Mouse (Mus musculus): ENCODE results near the gene Dglucy.

The Dglucy gene

DNA sequence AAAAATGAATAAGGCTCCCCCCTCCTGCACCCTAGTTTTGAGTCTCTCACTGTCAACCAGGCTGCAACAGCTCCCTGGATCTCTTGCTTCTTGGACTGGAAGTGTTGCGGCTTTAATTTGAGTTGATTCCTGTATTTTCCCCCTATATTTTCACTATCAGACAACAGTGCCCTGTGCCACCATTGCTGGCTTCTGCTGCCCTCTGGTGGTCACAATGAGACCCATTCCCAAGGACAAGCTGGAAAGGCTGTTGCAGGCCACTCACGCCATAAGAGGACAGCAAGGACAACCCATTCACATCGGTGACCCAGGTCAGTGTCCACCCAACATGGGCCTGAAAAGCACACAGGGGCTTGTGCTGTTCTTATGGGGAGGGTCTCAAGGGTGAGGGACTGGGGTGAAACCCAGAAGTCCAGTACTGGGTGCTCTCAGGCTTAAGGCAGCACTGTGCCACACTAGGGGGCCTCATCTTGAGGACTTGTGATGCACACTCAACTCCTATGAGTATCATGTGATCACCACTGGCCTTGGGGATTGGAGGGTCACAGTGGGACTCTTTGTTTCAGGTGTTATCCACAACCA is 62.4 kb downstream of the Dglucy start:
- peak; percentile 62 to 80 for DNase-seq (ENCODE audit: low spot score in 2 of 2)

DNA sequence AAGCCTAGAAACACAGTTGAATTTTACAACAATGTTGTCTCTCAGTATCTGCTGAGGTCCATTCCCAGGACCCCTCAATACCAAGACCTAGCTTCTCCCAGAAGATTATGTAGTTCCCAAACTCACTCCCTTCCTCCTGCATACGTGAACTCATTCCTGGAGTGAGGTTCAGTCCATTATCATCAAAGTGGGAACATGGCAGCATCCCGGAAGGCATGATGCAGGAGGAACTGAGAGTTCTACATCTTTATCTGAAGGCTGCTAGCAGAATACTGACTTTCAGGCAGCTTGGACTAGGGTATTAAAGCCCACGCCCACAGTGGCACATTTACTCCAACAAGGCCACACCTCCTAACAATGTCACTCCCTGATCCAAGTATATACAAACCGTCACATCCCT is 64.3 kb downstream of the Dglucy start:
- no peak for DNase-seq (ENCODE audit: low spot score in 2 of 2)

DNA sequence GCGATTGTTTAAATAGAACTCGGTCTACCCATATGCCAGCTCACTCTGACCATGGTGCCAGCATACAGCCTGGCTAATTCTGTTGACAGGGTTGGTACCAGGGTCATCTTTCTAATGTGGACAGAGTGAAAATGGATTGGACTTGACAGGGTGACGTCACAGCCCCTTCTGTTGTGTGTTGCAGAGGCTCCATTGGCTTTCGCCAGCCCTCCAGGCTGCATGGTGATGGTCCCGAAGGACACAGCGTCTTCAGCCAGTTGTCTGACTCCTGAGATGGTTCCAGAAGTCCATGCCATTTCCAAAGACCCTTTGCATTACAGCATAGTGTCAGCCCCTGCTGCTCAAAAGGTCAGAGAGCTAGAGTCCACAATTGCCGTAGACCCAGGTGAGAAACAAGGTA is 65.7 kb downstream of the Dglucy start:
- DNase-seq (ENCODE audit: low spot score in 2 of 2) = no peak

DNA sequence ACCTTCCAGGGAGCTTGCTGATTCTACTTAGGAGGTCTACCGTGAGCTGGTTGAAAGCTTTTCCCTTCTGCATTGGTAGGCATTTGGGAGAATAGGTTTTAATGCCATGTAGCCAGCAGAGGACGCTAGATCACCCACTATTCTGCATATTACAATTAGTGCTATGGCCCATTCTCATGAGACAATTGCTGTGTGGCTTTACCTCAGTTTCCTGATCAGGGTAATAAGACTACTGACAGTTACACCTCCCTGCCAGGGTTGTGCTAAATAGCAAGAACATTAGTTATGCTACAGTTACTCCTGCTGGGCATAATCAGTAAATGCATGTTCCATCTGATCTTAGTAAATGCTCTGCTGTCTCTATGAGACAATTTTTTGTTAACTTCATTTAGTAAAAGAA is 67.0 kb downstream of the Dglucy start:
- DNase-seq (ENCODE audit: low spot score in 2 of 2) = no peak

DNA sequence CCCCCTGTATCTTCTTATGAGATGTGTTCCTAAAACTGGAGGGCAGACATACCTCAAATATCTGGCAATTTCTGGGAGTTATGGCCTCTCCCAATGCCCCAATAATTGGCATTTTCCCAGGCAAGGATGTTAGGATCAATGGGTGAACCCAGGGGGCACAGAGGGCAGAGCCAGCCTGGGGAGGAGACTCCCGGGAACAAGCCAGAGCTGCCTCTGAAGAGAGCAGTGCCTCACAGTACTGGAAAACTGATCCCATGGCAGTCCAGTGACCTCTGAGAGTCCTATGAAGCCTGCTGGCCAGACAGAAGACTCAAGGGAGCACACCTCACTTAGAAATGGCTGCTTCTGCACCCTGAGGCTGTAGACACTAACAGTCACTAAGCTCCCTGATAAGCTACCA is 67.7 kb downstream of the Dglucy start:
- DNase-seq (ENCODE audit: low spot score in 2 of 2) = no peak

DNA sequence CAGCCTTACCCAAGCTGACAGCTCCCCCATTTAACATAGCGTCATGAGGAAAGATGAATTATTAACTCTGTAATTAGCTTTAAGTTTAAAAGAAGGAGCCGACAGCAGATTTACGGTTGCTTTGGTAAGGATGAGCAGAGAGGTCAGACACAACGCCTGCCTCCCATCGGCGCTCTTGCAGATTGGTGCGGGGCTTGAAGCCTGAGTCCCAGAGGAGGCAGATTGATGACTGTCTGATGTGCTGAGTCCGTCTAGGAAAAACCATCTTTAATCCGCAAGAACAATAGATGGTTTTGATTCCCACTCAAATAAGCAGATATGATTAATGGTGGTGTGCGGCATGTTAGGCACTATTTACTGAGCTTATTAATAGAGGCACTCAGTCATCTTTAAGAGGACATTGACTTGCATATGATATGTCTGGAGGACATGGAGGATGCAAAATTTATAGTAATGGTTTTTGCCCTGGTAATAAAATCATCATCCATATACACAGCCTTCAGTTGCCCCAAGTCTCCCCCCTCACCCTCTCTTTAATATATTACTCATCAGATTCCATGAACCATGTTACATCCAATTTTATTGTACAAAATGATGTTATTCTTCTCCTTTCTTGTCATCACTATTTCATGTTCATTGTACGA is 68.7 kb downstream of the Dglucy start:
- no peak for DNase-seq (ENCODE audit: low spot score in 2 of 2)

DNA sequence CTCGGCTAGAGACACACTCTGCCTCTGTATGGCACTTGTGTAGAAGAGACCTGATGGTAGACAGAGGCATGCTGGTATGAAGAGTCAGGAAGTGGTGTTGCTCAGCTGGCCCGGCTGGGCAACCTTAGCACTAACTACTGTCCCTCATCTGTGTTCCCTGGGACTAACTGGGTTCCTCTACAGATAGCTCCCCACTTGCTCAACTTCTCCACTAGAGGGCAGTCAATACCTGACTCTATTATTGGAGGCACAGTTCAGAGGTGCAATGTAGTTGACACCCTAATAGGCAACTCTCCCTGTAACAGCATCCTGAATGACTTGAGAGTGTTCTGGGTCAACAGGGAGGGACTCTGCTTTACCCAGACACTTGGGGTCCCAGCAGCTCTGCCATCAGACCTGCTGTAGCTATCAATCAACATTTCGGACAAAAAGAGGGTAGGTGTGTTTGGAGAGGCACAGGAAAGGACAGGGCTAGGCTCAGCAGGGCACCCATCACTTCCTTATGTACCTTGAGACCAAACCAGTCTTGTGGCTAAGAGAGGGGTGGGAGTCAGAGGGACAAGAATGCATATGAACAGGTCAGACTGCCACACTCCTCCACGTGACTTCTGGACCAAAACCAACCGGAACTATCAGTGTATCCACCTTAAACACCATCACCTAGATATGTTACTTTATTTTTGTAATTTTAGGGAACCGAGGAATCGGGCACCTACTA is 70.7 kb downstream of the Dglucy start:
- peak in 1 of 2 experiments; percentile 43 for DNase-seq (ENCODE audit: low spot score in 2 of 2)

DNA sequence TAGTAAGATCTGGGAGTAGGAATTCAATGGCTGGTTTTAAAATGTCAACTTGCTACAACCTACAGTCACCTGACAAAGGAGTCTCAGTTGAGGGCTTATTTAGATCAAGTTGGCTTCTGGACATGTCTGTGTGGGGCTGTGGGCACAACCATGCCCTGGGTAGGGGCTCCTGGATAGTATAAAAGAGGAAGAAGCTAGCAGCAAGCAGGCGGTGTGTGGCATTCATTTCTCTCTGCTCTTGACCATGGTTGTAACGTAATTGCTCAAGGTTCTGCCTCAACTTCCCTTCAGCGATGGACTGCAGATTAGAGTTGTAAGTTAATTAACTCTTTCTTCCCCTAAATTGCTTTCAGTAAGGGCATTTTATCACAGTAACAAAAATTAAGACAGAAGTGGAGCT is 73.5 kb downstream of the Dglucy start:
- DNase-seq (ENCODE audit: low spot score in 2 of 2) = no peak

DNA sequence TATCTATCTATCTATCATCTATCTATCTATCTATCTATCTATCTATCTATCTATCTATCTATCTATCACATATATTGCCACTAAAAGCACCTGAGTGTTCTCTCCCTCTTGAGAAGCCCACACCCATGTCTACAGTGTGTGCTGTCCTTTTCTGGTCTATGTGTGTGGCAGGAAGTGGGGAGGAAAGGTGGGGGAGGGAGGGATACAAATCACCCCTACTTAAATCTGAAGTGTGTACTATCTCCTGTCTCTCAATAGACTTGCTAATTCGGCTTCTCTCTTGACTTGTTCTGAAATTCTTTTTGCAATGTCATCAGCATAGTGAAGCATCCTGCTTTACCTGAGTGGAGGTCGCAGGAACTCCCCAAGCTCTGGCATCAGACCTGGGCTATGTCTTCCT is 77.5 kb downstream of the Dglucy start:
- no peak for DNase-seq (ENCODE audit: low spot score in 2 of 2)

DNA sequence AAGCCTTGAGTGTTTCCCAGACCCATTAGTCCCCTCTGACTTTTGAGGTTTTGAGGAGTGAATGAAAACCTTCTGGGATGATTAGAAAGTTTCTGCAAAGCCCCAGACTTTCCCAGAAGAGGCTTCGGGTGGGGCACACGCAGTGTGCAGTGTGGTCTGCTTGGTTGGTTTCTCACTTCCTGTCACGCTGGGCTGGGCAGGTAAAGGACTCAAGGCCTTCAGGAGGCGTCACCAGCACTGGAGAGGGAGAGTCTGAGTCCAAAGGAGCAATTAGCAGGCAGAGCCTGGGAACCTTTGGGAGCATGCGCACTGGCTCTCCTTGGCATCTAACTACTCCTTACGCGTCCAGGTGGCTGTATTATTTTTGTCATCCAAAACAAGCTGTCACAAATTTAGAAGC is 78.9 kb downstream of the Dglucy start:
- DNase-seq (ENCODE audit: low spot score in 2 of 2) = no peak

DNA sequence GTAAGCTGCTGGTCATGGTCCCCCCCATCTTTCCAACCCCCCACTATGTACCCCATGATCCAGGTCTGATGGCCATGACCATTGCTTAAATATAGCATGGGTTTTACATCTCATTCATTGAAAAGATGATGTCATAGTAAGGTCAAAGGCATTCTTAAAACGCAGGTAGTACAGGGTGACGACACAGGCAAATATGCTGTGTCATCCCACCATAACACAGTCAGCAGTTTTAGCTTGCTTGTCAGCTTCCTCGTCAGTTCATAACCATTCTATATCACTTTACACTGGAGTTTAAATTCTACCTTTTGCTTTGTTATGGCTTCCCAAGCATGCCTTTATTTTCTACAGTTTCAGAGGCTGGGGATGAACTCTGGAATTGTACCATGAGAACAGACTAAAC is 83.4 kb downstream of the Dglucy start:
- DNase-seq (ENCODE audit: low spot score in 2 of 2) = no peak

DNA sequence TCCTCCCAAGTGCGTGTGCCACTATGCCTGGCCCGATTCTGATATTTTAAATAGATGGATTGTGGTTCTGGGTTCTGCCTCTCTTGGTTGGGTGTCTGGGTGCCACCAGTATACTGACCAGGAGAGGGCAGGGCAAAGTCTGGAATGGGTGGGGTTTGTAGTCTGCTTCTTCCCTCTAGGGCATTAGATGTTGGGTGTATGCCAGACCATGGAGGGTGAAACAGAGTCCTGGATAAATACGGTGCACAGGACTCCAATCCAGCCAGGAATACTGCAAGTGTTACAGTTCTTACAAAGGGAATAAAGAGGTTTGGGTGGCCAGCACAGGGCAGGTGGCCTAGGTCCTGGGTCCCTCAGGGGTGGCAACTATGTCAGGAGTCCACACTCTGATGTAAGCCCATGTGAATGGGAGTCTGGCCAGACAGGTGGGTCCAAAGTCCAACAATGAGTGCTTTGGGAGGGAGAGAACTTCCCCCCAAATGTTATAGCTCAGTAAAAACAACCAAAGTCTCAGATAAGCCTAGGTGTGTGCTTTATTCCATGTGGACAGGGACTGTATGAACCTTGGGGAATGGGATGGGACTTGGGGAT is 84.1 kb downstream of the Dglucy start:
- DNase-seq (ENCODE audit: low spot score in 2 of 2) = no peak

DNA sequence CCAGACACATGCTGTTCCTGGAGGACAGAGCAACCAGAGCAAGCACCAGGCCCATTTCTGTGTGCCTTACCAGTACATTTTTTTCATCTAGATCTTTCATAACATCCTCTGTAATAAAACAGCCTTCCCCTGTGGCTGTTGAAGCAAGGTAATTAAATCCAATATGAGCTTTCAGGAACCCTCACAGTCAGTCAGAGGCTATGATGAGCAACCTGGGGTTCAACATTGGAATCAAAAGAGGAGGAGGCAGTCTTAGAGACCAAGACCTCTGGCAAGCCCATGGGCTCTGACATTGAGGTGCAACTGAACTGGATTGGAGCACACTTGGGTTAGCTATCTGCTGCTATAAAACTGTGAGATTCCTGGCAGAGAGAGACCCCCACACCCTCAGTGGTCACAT is 86.2 kb downstream of the Dglucy start:
- DNase-seq (ENCODE audit: low spot score in 2 of 2) = no peak

DNA sequence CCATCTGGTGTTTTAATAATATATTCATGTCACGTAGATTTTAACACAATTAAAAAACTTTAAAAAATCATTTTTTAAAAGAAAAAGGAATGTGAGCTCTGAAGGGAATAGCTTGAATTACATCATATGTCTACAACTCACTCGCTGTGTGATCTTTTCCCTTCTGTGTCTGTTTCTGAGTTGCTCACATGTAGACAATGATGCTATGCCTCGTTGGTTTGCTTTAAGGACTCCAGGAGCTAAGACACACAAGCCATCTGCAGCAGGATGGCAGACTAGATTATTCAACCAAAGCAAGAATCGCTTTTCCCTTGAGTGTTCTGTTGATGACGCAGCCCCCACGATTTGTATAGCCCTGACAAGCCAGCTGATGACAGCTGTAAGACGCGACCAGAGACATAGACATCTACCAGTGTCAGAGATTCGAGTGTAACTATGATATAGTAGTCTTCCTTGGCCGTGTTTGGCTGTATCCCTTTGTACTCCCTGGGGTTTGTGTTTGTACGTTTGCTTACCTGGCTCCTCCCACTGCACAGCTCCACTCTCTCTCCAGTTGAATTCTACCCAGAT is 86.7 kb downstream of the Dglucy start:
- no peak for DNase-seq (ENCODE audit: low spot score in 2 of 2)

DNA sequence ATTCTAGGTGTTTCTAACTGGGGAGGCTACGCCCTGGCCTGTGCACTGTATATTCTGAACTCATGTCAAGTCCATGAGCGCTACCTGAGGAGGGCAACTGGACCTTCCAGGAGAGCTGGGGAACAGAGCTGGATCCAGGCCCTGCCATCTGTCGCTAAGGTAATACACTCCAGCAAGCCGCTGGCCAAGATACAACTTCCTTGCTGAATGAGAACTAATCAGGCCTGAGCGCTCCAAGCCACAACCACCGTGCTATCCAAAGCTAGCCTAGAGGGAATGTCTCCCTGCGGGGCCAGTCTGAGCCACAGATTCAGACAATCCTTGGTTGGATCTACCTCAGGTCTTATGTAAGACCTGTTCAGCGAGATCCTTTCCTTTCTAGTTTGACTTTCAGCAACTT is 88.2 kb downstream of the Dglucy start:
- no peak for DNase-seq (ENCODE audit: low spot score in 2 of 2)

DNA sequence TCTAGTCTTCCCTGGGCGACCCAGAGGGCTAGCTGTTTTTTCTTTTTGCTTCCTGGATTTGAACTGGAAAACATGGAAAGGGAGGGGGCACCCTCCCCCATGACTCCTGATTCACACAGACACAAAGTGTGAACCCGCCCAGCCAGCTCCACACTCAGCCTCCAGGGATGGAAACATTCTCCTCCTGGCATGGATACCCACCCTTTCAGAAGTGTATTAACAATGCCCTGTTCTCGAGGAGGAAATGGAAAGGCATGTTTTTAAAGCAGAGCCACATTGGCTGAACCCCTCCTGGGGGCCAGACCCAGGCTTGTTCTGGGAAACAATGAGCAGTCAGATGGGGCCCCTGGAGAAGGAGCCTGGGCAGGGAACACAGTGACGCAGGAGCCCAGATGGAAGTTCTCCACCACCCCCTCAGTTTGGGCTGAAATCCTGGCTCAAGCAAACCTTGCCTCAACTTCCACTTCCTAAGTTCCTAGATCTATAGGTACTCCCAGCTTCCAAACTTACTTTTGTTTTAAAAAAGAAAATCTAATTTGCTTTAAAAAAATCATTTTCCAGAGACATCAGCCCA is 89.3 kb downstream of the Dglucy start:
- no peak for DNase-seq (ENCODE audit: low spot score in 2 of 2)

DNA sequence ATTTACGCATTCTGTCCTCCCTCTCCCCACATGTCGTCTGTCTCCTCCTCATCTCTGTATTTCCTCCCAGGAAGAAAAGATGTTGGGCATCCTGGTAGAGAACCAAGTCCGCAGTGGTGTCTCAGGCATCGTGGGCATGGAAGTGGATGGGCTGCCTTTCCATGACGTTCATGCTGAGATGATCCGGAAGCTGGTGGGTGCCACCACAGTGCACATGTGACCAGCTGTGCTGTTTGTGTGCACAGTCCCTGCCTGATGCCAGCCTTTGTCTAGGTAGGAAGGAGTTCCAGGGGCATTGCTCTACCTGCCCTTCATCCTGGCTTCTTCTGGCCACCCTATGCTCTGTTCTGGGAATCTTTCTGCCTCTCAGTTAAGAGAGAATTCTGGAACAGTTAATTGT is 92.4 kb downstream of the Dglucy start:
- DNase-seq (ENCODE audit: low spot score in 2 of 2) = no peak

DNA sequence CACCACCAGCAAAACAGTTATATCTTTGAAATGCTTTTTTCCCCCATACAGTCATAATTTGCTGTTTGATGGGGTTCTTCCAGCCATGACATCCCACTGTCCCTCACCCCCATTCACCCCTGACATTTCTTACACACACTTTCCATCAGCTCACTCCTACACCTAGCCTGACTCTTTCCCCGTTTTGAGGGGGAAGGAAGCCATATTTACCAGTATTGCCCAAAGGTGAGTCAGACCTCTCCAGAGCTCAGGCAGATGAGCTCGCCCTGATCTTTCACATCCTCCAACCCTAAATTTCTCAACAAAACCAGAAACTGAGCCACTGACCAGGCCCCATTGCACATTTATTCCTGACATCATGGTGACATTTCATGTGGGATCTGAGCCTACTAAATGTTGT is 93.0 kb downstream of the Dglucy start:
- DNase-seq (ENCODE audit: low spot score in 2 of 2) = no peak

DNA sequence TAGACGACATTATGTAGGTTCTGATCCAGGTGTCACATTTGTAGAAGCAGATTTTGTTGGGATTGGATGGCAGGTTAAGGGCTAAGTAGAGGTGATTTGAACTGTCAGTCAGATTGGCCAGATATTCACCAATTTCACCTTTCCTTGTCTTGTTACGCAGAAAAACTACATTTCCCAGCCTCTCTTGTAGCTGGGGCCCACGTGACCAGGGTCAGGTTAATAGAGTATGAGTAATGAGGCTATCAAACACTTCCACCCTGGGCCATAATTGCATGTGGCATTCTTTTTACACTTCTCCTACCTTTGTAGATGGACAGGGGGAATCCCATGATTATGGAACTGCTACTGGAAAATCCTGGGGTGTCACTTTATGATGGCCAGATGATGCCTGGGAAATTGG is 94.8 kb downstream of the Dglucy start:
- DNase-seq (ENCODE audit: low spot score in 2 of 2) = no peak

DNA sequence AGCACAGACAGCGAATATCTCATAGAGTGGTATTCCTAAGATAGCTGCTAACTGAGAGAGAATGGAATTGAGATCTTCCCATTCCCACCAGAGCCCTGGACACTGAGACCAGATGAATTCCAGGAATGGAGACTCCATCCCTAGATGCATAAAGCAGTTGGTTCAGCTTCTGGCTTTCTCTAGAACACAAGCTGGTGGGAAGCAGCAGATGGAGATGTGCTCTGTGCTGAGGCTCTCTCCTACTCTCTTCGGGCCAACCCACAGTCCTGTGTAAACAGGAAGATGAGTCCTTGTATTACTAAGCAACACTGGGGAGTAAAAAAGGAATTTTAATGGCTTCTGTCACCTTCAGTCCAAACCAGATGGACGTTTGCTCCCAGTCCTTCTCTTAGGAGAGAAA is 96.7 kb downstream of the Dglucy start:
- no peak for DNase-seq (ENCODE audit: low spot score in 2 of 2)

DNA sequence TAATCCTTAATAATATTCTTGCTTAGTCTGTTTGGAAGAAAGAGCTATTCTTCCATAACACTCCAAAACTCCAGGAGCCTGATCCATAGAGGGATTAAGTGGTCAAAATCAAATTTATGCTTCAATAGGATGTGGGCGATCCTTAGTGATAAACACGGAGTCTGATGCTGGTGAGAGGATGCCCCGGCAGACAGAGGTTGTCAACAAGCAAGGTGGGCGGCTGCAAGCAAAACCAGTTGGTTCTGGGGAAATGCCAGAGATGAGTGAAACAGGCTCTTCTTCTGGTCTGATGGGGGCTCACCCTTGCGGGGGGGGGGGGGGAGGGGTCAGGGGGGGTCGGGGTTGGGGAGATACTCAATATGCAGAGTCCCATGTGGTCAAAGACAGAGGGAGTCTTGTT is 97.1 kb downstream of the Dglucy start:
- no peak for DNase-seq (ENCODE audit: low spot score in 2 of 2)

DNA sequence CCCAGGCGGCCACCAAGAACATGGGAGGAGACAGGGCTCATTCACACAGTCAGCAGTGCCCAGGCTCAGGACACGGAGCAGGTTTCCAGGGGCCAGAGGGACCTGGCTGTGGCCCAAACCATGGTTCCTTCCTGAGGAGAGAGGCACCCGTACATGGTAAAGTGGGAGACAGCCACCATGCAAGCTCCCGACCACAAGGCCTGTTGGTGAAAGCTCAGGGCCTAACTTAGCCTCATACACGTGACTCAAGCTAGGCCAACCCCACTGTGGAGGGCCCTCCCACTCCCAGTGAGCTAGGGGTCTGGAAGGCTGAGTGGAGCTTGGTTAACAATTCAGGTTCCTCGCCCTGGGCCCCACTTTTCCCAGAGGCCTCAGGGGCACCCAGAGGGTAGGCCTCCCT is 99.1 kb downstream of the Dglucy start:
- DNase-seq (ENCODE audit: low spot score in 2 of 2) = no peak

All from frontal cortex, postnatal 14 days (tissue).